Mouse (Mus musculus): ENCODE measurements around the gene Cnot10. TPM values are rescaled to one million over a fixed set of nuclear protein-coding genes. Genes with fewer than 3 reads are reported as not detected.
A peak's percentile ranks its signal among the peaks of the same experiment; 100 is the strongest.

Gene Cnot10
- total RNA-seq (2021), result 10 to 100 TPM; 43.8 to 58.2 TPM
- long read RNA-seq, experiment 1, transcript Cnot10-201 (20 exons, 2,853 nt), result major isoform, 15 of 54 reads
- long read RNA-seq, experiment 1, partial matches to known transcripts, result 7 of 54 reads
- long read RNA-seq, experiment 1, other reads (novel, unspliced or antisense), result 32 of 54 reads
- long read RNA-seq, experiment 2, transcript Cnot10-201 (20 exons, 2,853 nt), result major isoform, 11 of 38 reads
- long read RNA-seq, experiment 2, partial matches to known transcripts, result 3 of 38 reads
- long read RNA-seq, experiment 2, other reads (novel, unspliced or antisense), result 24 of 38 reads

DNA sequence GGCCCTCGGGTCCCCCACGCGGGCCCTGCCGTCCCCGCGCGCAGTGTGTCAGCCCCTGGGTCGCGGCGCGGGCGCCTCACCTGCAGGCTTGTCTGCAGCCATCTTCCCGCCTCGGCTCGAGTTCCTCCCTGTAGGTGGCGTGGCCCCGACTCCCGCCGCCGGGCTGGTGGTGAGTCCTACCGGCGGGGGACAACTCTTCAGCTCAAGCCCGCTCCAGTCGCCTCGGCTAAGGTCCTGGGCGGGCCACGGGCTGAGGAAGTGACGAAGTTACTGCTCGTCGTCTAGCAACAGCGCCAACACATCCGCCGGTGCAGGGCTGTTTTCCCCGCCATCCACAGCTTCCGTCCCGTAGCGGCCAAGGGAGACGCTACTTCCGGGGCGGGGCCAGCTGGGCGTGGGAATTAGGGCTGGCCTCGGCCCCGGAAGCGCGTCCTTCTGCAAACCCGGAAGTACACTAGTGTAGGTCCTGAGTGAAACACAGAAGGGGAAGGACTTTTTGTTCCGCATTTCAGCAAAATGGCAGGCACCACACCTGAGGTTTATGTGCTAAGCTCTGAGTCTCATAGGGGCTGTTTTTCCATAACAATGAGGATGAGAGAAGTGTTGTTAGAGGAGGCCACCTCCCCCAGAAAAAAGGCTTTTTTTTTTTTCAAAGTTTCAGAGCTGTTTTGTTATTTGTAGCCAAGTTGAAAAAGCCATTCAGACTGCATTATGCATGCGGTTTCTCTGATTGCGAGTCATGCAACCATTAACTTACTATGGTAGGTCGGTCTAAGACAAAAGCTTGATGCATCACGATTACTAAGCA lies at the start of gene Cnot10:
Cnot10 (minus strand) TSS at position 346 of the 808 bp plus-strand sequence.
- peak; percentile 95 to 98 for DNase-seq (ENCODE audit: low spot score in 2 of 2)

DNA sequence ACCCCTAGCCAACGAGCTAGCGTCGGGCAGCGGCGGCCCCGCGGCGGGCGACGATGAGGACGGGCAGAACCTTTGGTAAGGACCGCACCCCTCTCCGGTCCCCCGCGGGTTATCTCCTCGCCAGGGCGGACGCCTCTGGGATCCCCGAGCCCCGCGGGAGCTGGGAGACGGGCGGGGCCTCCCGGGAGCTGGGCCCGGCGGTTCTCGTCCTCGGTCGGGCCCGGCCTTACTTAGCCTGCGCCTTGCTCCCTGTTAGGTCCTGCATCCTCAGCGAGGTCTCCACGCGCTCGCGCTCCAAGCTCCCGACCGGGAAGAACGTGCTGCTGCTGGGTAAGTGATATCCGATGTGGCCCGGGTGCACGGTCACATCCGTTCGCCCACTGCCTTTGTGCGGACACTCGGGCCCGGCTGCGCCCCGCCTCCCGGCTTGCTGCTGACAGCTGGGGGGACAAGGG lies 49.0 kb upstream of the Cnot10 start:
- no peak for DNase-seq (ENCODE audit: low spot score in 2 of 2)

DNA sequence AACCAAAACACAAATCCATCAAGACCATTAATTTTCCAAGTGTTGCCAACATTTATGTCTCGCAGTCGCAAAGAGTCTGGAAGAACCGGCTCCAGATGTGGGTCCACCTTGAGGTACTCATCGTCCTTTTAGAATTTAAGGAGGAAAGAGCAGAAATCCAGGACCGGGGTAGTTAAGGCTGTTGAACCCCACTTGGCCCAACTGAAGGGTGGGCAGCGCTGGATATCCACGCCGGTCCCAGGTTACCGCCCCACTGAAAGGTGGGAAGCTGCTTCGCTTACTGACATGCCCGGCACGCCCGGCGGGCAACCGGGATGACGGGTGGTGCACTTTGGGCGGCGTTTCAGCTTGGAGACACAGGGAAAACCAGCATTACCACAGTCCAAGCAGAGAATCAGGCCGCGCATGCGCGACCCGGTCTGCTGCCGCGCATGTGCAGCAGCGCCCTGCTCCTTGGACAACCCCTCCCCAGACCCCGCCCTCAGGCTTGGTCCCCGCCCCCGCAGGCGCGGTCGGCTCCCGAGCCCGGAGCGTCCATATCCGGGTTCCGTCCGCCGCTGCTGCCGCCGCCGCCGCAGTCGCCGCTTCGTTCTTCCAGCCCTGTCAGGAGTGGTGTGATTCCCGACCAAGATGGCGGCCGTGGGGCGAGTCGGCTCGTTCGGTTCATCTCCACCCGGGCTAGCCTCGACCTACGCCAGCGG lies 48.4 kb upstream of the Cnot10 start, which contains the start of gene Dync1li1:
Dync1li1 (plus strand) TSS at position 539 of the 701 bp plus-strand sequence.
- DNase-seq (ENCODE audit: low spot score in 2 of 2), result peak; percentile 97 to 98

DNA sequence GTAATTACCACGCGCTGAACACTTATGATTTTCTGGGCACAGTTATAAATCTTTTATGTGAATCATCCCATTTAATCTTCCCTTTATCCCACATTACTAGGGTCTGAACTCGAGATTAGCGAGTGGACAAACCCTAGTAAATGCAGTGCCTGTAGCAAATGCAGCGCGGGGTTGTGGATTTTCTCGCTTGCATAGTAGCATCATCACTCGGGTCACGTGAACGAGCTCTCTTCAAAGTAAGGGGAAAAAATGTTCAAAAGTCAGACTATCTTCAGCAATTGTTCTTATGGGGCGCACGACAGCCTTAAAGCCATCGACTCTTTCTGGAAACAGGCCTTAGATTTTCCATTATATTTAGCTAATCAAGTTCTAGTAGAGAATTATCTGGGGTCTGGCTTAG lies 47.7 kb upstream of the Cnot10 start:
- no peak for DNase-seq (ENCODE audit: low spot score in 2 of 2)

DNA sequence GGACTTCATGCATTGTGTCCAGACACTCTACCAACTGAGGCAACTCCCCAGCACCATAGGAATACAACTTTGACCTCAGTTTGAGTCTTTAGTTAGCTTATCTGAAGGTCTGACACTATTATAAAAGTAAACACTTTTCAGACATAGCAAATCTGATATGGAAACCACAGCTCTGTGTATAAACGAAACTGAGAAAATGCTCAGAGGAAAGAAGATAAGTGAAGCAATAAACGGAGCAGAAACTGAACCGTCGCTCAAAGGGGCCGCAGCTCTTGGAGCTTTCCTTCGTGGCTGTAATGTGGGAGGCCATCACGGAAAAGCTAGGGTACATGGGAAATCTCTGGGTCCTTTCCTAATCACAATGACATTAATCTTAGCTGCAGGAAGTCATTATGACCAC lies 46.3 kb upstream of the Cnot10 start:
- no peak for DNase-seq (ENCODE audit: low spot score in 2 of 2)

DNA sequence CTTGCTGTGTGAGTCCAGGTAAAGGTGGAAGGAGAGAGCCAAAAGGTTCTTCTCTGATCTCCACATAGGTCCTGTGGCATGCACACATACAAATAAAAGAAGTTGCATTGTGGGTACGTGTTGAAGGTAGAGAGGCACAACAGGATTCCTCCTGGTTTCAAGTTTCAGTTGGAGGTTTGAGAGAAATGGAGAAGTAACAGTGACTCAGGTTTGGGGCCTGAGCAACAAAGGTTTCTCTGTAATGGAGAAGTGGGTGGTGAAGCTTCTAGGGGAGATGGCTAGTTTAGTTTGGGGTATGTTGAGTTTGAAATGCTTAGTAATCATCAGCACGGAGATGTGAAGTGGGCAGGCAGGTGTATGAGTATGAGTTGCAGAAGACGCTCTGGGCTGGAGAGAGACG lies 42.2 kb upstream of the Cnot10 start:
- no peak for DNase-seq (ENCODE audit: low spot score in 2 of 2)

DNA sequence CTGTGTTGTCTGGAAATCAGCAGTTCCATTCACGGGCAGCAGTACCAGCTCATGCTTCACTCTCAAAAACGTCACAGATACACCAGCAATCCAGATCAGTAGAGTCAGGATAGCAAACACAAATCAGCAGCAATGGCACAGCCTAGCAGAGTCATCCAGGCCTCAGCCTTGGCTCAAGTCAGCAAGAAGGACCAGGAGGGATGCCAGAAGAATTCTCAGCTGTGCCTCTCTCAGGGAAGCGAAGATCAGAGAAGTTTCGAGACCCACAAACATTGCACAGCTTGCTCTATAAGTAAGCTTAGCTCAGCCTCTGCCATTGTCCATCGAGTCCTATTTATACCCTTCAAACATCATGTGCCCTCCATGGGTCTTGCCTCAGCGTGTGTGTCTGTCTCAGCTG lies 40.5 kb upstream of the Cnot10 start:
- DNase-seq (ENCODE audit: low spot score in 2 of 2), result no peak

DNA sequence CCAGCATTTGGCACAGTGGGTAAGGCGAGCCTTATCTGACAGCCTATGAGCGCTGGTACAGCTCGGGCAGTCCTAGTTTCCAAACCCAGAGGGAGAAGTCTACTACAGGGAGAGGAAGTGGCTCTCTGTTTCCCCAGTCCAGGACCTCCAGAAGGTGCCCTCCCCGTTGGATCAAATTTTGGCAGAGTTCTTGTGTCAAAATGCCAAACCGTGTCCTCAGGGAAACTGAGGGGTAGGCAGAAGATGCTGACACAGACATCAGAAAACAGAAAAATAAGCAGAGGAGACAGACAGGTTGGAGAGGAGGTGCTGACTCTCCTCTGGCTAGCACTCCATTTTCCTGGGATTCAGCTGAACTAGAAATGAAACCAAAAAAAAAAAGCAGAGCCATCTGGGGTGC lies 40.0 kb upstream of the Cnot10 start:
- no peak for DNase-seq (ENCODE audit: low spot score in 2 of 2)

DNA sequence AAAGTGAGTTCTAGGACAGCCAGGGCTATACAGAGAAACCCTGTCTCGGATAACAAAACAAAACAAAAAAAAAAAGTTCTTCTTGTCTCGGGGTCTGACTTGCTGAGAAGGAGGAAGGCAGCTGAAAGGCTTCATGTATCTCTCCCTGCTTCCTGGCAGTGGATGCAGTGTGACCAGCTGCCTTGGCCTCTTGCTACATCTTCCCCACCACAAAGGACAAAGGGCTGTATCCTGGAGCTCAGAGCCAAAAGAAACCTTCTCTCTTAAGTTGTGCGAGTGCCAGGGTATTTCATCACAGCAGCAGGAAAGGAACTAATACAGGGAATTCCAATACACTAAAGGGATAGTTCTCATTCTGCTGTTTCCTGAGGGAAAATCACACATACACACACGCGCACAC lies 38.6 kb upstream of the Cnot10 start:
- no peak for DNase-seq (ENCODE audit: low spot score in 2 of 2)

DNA sequence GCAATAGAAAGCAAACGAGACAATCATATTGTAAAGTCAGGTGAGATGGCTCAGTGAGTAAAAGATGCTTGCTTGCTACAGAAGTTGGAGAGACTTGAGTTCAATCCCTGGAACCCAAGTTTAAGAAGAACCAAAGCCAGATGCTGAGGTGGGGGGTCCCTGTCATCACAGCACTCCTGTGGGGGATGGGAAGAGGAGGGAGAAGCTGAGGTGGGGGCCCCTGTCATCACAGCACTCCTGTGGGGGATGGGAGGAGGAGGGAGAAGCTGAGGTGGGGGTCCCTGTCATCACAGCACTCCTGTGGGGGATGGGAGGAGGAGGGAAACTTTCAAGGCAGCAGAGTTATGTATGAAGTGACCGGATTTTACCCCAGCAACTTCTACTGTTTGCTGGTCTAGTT lies 33.6 kb upstream of the Cnot10 start:
- no peak for DNase-seq (ENCODE audit: low spot score in 2 of 2)

DNA sequence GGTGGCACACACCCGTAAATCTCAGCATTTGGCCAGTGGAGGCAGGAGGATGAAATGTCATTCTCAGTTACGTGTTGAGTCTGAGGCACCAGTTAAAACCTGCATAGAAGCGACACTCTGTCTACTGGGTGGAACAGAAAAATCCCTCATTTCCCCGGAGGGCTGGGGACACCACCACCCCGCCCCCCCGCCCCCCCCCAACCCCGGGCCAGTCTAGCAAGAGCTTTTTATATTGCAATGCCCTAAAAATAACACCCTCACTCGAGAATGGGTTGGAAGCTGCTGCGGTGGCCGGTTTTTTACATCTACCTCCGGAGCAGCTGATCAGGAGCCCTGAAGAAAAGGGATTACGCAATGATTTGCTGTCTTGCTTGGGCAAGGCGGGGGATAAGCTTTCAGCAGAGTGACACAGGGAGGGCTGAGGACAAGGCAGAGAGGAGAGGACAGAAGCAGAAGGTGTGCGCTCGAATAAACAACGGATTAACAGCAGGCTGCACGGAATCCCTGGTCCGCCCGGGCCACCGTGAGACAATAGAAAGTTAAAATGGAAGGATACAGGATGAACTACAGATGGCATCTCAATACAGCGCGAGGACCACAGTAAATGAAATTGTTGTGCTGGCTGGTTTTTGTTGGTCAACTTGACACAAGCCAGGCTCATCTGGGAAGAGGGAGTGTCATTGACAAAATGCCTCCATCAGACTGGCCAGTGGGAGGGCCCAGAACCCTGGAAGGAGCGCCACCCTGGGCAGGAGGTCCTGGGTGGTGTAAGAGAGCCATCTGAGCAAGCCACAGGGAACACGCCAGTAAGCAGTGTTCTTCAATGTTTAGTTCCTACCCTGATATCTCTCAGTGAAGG lies 32.9 kb upstream of the Cnot10 start:
- DNase-seq (ENCODE audit: low spot score in 2 of 2), result no peak

DNA sequence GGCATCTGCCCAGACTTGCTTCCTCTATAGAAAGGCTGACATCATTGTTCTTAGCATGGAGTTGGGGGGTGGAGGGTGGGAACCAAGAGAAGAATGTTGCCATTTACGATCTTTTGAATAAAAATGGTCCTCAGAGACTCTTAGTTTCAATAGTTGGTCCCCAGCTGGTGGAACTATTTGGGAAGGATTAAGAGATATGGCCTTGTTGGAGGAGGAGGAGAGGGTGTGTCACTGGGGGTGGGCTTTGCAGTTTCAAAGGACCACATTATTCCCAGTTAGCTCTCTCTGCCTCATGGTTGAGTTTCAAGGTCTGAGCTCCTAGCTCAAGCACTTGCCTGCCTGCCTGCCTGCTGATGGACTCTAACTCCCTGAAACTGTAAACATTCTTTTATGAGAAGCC lies 32.0 kb upstream of the Cnot10 start:
- DNase-seq (ENCODE audit: low spot score in 2 of 2), result no peak

DNA sequence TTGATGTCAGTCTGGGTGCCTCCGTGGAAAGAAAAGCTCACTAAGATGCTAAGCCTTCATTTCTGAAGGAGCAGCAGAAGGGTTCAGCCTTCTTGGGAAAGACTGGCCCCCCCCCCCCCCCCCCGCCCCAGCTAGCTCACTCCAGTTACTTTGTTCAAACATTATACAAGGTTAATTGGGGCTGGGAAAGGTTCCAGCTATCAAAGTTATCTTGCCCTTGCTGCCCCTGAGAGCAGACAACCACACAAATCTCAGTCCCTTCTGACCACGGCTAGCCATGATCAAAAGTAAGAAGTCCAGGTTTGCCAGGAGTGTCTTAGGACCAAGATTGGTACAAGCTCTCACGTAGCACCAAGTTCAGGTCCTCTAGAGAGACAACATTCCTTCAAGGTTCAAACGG lies 29.0 kb upstream of the Cnot10 start:
- DNase-seq (ENCODE audit: low spot score in 2 of 2), result no peak

DNA sequence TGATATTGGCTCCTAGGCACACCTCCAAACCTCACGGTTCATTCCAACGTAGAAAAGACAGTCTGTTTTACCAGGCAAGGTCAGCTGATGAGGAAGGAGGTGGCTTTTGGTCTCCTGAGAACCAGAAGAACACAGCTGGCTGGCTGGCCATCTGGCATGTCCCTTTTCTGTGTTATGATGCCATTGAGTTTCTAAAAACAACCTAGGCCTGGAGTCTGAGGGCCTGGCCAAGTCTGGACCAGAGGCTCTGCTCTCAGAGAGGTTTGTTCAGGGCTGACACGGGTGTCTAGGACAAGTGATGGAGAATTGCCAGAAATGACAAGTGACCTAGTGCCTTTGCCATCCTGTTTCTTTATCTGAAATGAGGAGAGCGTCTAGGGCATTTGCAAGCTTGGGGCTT lies 28.1 kb upstream of the Cnot10 start:
- DNase-seq (ENCODE audit: low spot score in 2 of 2), result no peak

DNA sequence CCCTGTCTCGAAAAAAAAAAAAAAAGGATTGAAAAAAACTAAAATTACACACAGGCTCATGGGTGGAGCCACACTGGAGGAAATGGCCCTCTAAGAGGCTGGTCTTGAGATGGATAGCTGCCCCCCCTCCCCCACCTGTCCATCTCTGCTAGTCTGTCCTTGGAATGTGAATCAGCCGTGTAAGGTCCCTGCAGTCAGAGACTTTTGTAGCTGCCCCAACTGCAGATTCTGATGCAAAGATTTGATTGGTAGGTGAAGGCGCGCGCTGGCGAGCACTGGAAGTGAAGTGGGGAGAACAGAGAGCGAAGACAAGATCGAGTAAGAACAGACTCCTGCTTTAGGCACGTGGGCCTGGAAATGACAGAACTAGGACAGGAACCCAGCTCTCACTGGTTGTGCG lies 26.9 kb upstream of the Cnot10 start:
- DNase-seq (ENCODE audit: low spot score in 2 of 2), result no peak

DNA sequence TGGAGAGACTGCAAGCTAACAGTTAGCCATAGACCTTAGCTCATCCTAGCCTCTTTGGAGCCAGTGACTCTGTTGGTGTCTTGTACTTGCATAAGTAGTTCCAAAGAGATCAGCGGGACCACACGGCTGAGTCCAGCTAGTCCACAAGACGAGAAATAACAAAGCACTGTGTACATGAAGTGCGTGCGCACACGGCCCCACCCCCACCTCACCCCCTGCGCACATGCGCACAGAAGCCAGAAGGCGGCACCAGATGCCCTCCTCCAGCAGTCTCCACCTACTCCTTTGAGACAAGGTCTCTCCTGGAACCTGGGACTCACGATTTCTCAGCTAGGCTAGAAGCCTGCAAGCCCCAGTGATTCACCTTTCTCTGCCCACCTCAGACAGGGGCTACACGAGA lies 23.8 kb upstream of the Cnot10 start:
- DNase-seq (ENCODE audit: low spot score in 2 of 2), result no peak

DNA sequence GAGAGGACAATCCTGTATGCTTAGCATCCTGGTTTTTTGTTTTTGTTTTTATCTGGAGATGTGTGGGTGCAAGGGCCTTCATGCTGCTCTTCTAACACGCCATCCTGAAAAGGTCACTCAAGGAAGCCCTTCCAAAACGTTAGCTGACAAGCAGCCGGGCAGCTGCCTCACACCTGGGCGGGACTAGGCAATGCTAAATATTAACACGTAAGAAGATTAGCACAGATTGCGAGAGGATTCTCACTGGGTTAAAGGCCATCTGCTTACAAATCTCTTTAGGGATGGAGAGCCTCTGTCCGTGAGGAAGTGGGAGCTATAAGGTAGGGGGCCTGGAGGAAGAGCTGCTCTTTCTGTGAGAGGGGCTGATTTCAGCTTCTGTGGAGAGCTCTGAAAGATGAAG lies 22.0 kb upstream of the Cnot10 start:
- no peak for DNase-seq (ENCODE audit: low spot score in 2 of 2)

DNA sequence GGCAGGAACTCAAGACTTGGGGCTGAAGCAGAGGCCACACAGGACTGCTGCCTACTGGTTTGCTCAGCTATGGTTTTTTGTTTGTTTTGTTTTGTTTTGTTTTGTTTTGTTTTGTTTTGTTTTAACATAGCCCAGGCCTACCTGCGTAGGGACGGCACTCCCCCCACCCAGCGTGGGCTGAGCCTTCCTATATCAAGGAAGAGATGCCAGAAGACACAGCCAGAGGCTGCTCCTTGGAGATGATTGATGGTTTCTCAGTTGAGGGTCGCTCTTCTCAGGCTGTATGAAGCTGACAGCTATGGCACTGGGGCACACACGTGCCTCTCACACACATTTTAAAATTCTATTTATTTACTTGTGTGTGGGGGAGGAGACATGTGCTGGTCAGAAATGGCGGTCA lies 21.0 kb upstream of the Cnot10 start:
- no peak for DNase-seq (ENCODE audit: low spot score in 2 of 2)

DNA sequence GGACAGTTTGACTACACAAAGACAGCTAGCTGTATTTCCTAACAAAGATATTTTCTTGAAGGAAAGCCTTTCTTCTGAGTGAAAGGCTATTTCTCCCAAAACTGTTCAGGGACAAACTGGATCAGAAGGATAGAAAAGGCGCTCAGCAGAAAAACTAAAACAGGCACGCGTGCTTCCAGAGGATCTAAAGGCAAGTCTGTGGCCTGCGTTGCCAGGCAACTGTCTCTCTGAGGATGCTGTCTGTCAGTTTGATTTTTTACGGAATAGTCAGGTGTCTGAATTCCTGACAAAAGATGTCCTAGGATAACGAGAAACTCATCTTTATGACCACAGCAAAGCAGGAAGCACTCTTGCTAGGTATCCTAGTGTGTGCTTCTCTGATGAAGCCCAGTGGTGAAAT lies 20.5 kb upstream of the Cnot10 start:
- no peak for DNase-seq (ENCODE audit: low spot score in 2 of 2)

DNA sequence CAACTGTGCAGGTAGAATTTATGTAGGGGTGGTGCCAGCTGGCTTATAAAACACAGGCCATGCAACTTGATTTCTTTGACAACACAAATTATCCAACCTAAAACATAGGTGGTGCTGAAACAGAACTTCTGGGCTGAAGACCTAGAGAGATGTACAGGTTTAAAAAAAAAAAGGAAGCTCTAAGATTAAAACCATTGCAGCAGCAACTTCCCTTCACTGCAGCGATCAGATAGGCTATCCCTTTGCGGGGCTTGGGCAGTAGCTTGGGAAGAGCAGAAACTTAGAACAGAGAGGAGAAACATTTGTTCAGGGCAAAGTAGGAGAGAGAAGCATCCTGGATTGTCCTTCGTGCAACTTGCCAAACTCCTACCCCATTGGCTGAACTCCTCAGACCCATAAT lies 16.7 kb upstream of the Cnot10 start:
- DNase-seq (ENCODE audit: low spot score in 2 of 2), result no peak

DNA sequence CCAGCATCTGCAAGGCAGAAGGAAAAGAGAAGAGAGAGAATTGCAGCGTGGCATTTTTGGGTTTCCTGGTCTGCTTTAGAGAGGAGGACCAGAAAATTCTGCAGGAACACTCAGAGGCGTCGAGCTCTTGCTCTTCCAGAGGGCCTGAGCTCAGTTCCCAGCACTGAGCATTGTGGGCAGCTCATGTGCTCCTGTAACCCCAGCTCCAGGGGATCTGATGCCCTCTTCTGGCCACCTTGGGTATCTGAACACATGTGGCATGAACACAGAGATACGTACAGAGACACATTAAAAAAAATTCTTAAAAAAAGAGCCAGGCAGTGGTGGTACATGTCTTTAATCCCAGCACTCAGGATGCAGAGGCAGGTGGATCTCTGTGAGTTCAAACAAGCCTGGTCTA lies 15.4 kb upstream of the Cnot10 start:
- DNase-seq (ENCODE audit: low spot score in 2 of 2), result no peak
